Comparison of ENCODE assay signal across 9 mouse cellular contexts in genomic region chr4:82508281-82508687, GRCm38 (mm10).
A peak's percentile ranks its signal among the peaks of the same experiment; 100 is the strongest.
DNase-seq lines count a peak whose midpoint lies in the region; ATAC-seq and TF ChIP-seq lines count a peak whose summit lies in the region.
"Had no signal": no experiment of that assay in that cellular context is flagged by ENCODE, and none has a peak within 500 bp of the region (broad histone marks: within the 10 kb centered on the region; RNA-seq: fewer than 3 reads in every experiment).

No protein-coding gene starts in this region.

- no peaks in the 10 kb centered on the region for H3K27me3 ChIP-seq in lung, embryonic 15.5 days
- no peaks in the 10 kb centered on the region for H3K27me3 ChIP-seq in forebrain, embryonic 16.5 days (replicated peaks; ENCODE audit: control insufficient read depth, insufficient read depth, low read length)
- no peaks in the 10 kb centered on the region for H3K27me3 ChIP-seq in kidney, adult 2 months (replicated peaks; ENCODE audit: control insufficient read depth, insufficient read depth, low read length)
- H3K27me3 ChIP-seq in midbrain, embryonic 13.5 days = peaks cover 6% of the 10 kb centered on the region; the same call in 1 of the 2 replicates

- peak overlapping the region; percentile 100 for H3K27ac ChIP-seq in lung, embryonic 15.5 days
- H3K27ac ChIP-seq in forebrain, embryonic 16.5 days (ENCODE audit: low read length) = peak overlapping the region; percentile 100
- H3K27ac ChIP-seq in kidney, adult 2 months (ENCODE audit: insufficient read depth, low read depth, low read length) = peak overlapping the region; percentile 25
- peak overlapping the region; percentile 98 for H3K27ac ChIP-seq in midbrain, embryonic 13.5 days

- peak overlapping the region; percentile 60 for H3K9ac ChIP-seq in lung, embryonic 15.5 days
- H3K9ac ChIP-seq in forebrain, embryonic 16.5 days (replicated peaks; ENCODE audit: low read depth, low read length) = peak overlapping the region; percentile 100
- peak overlapping the region; percentile 95 for H3K9ac ChIP-seq in midbrain, embryonic 13.5 days (replicated peaks)

- DNase-seq in lung, postnatal 10 days = no peak
- peak; percentile 79 for DNase-seq in kidney, adult 2 months
- no peak for DNase-seq in right cerebral cortex, postnatal 14 days
- DNase-seq in layer of hippocampus, postnatal 36 days = no peak

- TF ChIP-seq CTCF in kidney, adult 2 months (conservative IDR thresholded peaks at IDR 0.05; ENCODE audit: insufficient read depth, insufficient read length, low read depth, low read length) = no peak

- no peak for TF ChIP-seq POLR2A in kidney, adult 2 months (IDR thresholded peaks at IDR 0.05; ENCODE audit: low read depth, low read length)

- WGBS in lung, embryonic 15.5 days = 8% methylated on average over 7 of the region's 7 CpGs
- 5% methylated on average over 7 of the region's 7 CpGs for WGBS in forebrain, embryonic 16.5 days
- WGBS in kidney, adult 2 months = 35% methylated on average over 7 of the region's 7 CpGs
- 4% methylated on average over 7 of the region's 7 CpGs for WGBS in midbrain, embryonic 13.5 days

- no peaks in the 10 kb centered on the region for H3K36me3 ChIP-seq in lung, embryonic 15.5 days
- no peaks in the 10 kb centered on the region for H3K36me3 ChIP-seq in forebrain, embryonic 16.5 days (ENCODE audit: control insufficient read depth, insufficient read depth)
- no peaks in the 10 kb centered on the region for H3K36me3 ChIP-seq in kidney, adult 2 months (ENCODE audit: control insufficient read depth, insufficient read depth, low read length)
- H3K36me3 ChIP-seq in midbrain, embryonic 13.5 days = no peaks in the 10 kb centered on the region

- H3K4me1 ChIP-seq in lung, embryonic 15.5 days = peaks cover 37% of the 10 kb centered on the region
- peaks cover 27% of the 10 kb centered on the region for H3K4me1 ChIP-seq in forebrain, embryonic 16.5 days (replicated peaks; ENCODE audit: control insufficient read depth, insufficient read depth, low read length)
- peaks cover 22% of the 10 kb centered on the region; the same call in 1 of the 2 replicates for H3K4me1 ChIP-seq in kidney, adult 2 months (ENCODE audit: control insufficient read depth, insufficient read depth, low read length)
- peaks cover 49% of the 10 kb centered on the region for H3K4me1 ChIP-seq in midbrain, embryonic 13.5 days (replicated peaks)

- ATAC-seq in lung, embryonic 15.5 days (ENCODE audit: borderline replicate concordance, extremely low read depth, low FRiP score, low TSS enrichment) = no peak
- ATAC-seq in forebrain, embryonic 16.5 days = no peak
- no peak for ATAC-seq in midbrain, embryonic 13.5 days
- no peak for ATAC-seq in CD4-positive, CD25-positive, alpha-beta regulatory T cell, adult 4 months

- peak overlapping the region; percentile 85 for H3K4me3 ChIP-seq in lung, embryonic 15.5 days
- H3K4me3 ChIP-seq in forebrain, embryonic 16.5 days (replicated peaks; ENCODE audit: low read length) = peak overlapping the region; percentile 94
- H3K4me3 ChIP-seq in kidney, adult 2 months (ENCODE audit: insufficient read depth, low read depth, low read length) = peak overlapping the region; percentile 10; the same call in 1 of the 2 replicates
- peak overlapping the region; percentile 72 for H3K4me3 ChIP-seq in midbrain, embryonic 13.5 days (replicated peaks)
- H3K4me3 ChIP-seq: megakaryocyte, embryonic 14.5 days had no signal

- peak overlapping the region; percentile 93 for H3K4me2 ChIP-seq in lung, embryonic 15.5 days
- H3K4me2 ChIP-seq in forebrain, embryonic 16.5 days (ENCODE audit: low read length) = peak overlapping the region; percentile 97
- H3K4me2 ChIP-seq in midbrain, embryonic 13.5 days (replicated peaks) = peak overlapping the region; percentile 96

- H3K9me3 ChIP-seq in lung, embryonic 15.5 days = no peaks in the 10 kb centered on the region
- no peaks in the 10 kb centered on the region for H3K9me3 ChIP-seq in forebrain, embryonic 16.5 days (ENCODE audit: control insufficient read depth, low read length)
- no peaks in the 10 kb centered on the region for H3K9me3 ChIP-seq in midbrain, embryonic 13.5 days

Comparison
In these comparisons a context has a peak if more than half of its experiments do, and no peak if none do; other contexts are left out.
1. H3K27ac ChIP-seq: peak in every context shown above with its lines; median percentile 100 in lung, embryonic 15.5 days; 100 in forebrain, embryonic 16.5 days; 98 in midbrain, embryonic 13.5 days; 25 in kidney, adult 2 months.
2. H3K4me3 ChIP-seq: peak in every context shown above with its lines; median percentile 94 in forebrain, embryonic 16.5 days; 85 in lung, embryonic 15.5 days; 72 in midbrain, embryonic 13.5 days; 10 in kidney, adult 2 months.